Mouse (Mus musculus) forebrain, embryonic 15.5 days (tissue): ENCODE results near the gene Col11a1. TPM values are rescaled to one million over a fixed set of nuclear protein-coding genes. Genes with fewer than 3 reads are reported as not detected.

Experiments
- ATAC-seq: fragments of 200-750 bp; cut with Nextera tagmentation; replicated peaks from 2 replicates; pipeline ENCODE4 v1.8.0; 2017; ENCODE audit warnings: mild to moderate bottlenecking, moderate TSS enrichment, moderate library complexity
- H3K27ac ChIP-seq: fragments of 300-500 bp; sonication (generic); replicated peaks from 2 replicates; pipeline ENCODE4 v1.5.1; 2015; ENCODE audit warnings: mild to moderate bottlenecking, inconsistent platforms
- H3K27me3 ChIP-seq: fragments of 300-500 bp; sonication (generic); 2 replicates; pipeline ENCODE4 v1.6.1; 2015; ENCODE audit warnings: inconsistent platforms
- H3K36me3 ChIP-seq: fragments of 300-500 bp; sonication (generic); 2 replicates; pipeline ENCODE4 v1.6.1; 2015; ENCODE audit warnings: mild to moderate bottlenecking, inconsistent platforms
- H3K4me1 ChIP-seq: fragments of 300-500 bp; sonication (generic); 2 replicates; pipeline ENCODE4 v1.6.1; 2015; ENCODE audit warnings: inconsistent platforms
- H3K4me2 ChIP-seq: fragments of 300-500 bp; sonication (generic); replicated peaks from 2 replicates; pipeline ENCODE4 v1.6.1; 2015; ENCODE audit warnings: mild to moderate bottlenecking, inconsistent platforms
- H3K4me3 ChIP-seq: fragments of 300-500 bp; sonication (generic); 2 replicates; pipeline ENCODE4 v1.5.1; 2015; ENCODE audit warnings: mild to moderate bottlenecking, inconsistent platforms
- H3K9ac ChIP-seq: fragments of 300-500 bp; sonication (generic); replicated peaks from 2 replicates; pipeline ENCODE4 v1.6.1; 2015; ENCODE audit warnings: mild to moderate bottlenecking, inconsistent platforms
- H3K9me3 ChIP-seq: fragments of 300-500 bp; sonication (generic); 2 replicates; pipeline ENCODE4 v1.6.1; 2016; ENCODE audit warnings: inconsistent platforms
- WGBS: fragments of 180-500 bp; shearing (Covaris S2); methylation state at CpG from one replicate; pipeline ENCODE4 v1.1.7; 2015; ENCODE audit warnings: mixed read lengths; 5-methylcytosine and 5-hydroxymethylcytosine counted together
- polyA plus RNA-seq: library from polyadenylated mRNA; unstranded; fragments of >200 nt; fragmentation: Nextera tagmentation; extraction: Ambion mirVana; gene quantifications from 2 replicates; pipeline ENCODE4 v1.2.1, GENCODE M21; 2015

Gene Col11a1
- polyA plus RNA-seq, 1 experiment from 2014 or later = 9.0 TPM

GRCm38 (mm10) chr3:114197964-114198750 lies 167.8 kb downstream of the Col11a1 start:
- H3K27me3 ChIP-seq = no peaks in the 10 kb centered on the region
- WGBS = 92% methylated on average over 6 of the region's 6 CpGs
- ATAC-seq = no peak
- peaks cover 9% of the 10 kb centered on the region for H3K4me1 ChIP-seq
- H3K36me3 ChIP-seq = no peaks in the 10 kb centered on the region
- H3K27ac ChIP-seq = no peak overlapping the region
- H3K4me3 ChIP-seq = no peak overlapping the region
- no peak overlapping the region for H3K9ac ChIP-seq
- no peaks in the 10 kb centered on the region for H3K9me3 ChIP-seq
- H3K4me2 ChIP-seq = no peak overlapping the region

- H3K9me3 ChIP-seq = no peaks in the 10 kb centered on the region
- no peaks in the 10 kb centered on the region for H3K4me1 ChIP-seq
- no peak overlapping the region for H3K4me3 ChIP-seq
- H3K4me2 ChIP-seq = no peak overlapping the region
- WGBS = 83% methylated on average over 4 of the region's 4 CpGs
- no peaks in the 10 kb centered on the region for H3K36me3 ChIP-seq
- no peak overlapping the region for H3K27ac ChIP-seq
- ATAC-seq = peak; percentile 67; the same call in 1 of the 2 replicates
- no peak overlapping the region for H3K9ac ChIP-seq
- H3K27me3 ChIP-seq = no peaks in the 10 kb centered on the region
These were observed 181.9 kb downstream of the Col11a1 start for GRCm38 (mm10) chr3:114212255-114212654.

GRCm38 (mm10) chr3:114216105-114216504 lies 185.8 kb downstream of the Col11a1 start:
- 79% methylated on average over 5 of the region's 5 CpGs for WGBS
- Histone ChIP-seq H3K9ac (no peak overlapping the region), H3K9me3 (no peaks in the 10 kb centered on the region), H3K4me1 (no peaks in the 10 kb centered on the region), H3K27me3 (no peaks in the 10 kb centered on the region), H3K27ac (no peak overlapping the region), H3K36me3 (no peaks in the 10 kb centered on the region), H3K4me2 (no peak overlapping the region), H3K4me3 (no peak overlapping the region)
- no peak for ATAC-seq

GRCm38 (mm10) chr3:114229501-114229900 lies 199.2 kb downstream of the Col11a1 start:
- Histone ChIP-seq H3K36me3 (no peaks in the 10 kb centered on the region), H3K9ac (no peak overlapping the region), H3K27me3 (no peaks in the 10 kb centered on the region), H3K4me3 (no peak overlapping the region), H3K4me1 (no peaks in the 10 kb centered on the region), H3K9me3 (no peaks in the 10 kb centered on the region), H3K27ac (no peak overlapping the region), H3K4me2 (no peak overlapping the region)
- WGBS = 60% methylated on average over 1 of the region's 1 CpGs
- no peak for ATAC-seq
